In genomic region chr9:118593443-118593842, GRCm38 (mm10) we compare ENCODE assay signal across 20 mouse cellular contexts. TPM values are rescaled to one million over a fixed set of nuclear protein-coding genes. Genes with fewer than 3 reads are reported as not detected.
A peak's percentile ranks its signal among the peaks of the same experiment; 100 is the strongest.
DNase-seq lines count a peak whose midpoint lies in the region; ATAC-seq and TF ChIP-seq lines count a peak whose summit lies in the region.
"Had no signal": no experiment of that assay in that cellular context is flagged by ENCODE, and none has a peak within 500 bp of the region (broad histone marks: within the 10 kb centered on the region; RNA-seq: fewer than 3 reads in every experiment).

No protein-coding gene starts in this region.

- H3K9ac ChIP-seq in kidney, embryonic 15.5 days = no peak overlapping the region
- no peak overlapping the region for H3K9ac ChIP-seq in kidney, embryonic 16.5 days (replicated peaks; ENCODE audit: low read length)
- no peak overlapping the region for H3K9ac ChIP-seq in embryonic facial prominence, embryonic 14.5 days (ENCODE audit: low read depth, low read length)
- H3K9ac ChIP-seq: liver, embryonic 12.5 days; midbrain, embryonic 12.5 days had no signal

- no peaks in the 10 kb centered on the region for H3K36me3 ChIP-seq in kidney, embryonic 15.5 days
- no peaks in the 10 kb centered on the region for H3K36me3 ChIP-seq in kidney, embryonic 16.5 days (ENCODE audit: insufficient read depth, low read length)
- no peaks in the 10 kb centered on the region for H3K36me3 ChIP-seq in embryonic facial prominence, embryonic 14.5 days (ENCODE audit: control insufficient read depth, insufficient read depth, low read length)
- H3K36me3 ChIP-seq: liver, embryonic 12.5 days; midbrain, embryonic 12.5 days had no signal

- no peak for ATAC-seq in kidney, embryonic 15.5 days (replicated peaks; ENCODE audit: low FRiP score)
- no peak for ATAC-seq in kidney, embryonic 16.5 days (ENCODE audit: low FRiP score, low TSS enrichment)
- ATAC-seq in embryonic facial prominence, embryonic 14.5 days (ENCODE audit: low read depth) = no peak
- ATAC-seq: CD4-positive, CD25-positive, alpha-beta regulatory T cell, adult 4 months; hindbrain, postnatal 0 days; intestine, embryonic 16.5 days had no signal

- peak overlapping the region; percentile 37; the same call in 1 of the 2 replicates for H3K27ac ChIP-seq in kidney, embryonic 15.5 days
- no peak overlapping the region for H3K27ac ChIP-seq in kidney, embryonic 16.5 days (ENCODE audit: low read length)
- H3K27ac ChIP-seq in embryonic facial prominence, embryonic 14.5 days (replicated peaks; ENCODE audit: low read depth, low read length) = 0 out of 2 replicates have a peak overlapping the region, but pooled peaks have one; percentile 17
- no peak overlapping the region for H3K27ac ChIP-seq in left cerebral cortex, adult 2 months
- H3K27ac ChIP-seq: hindbrain, postnatal 0 days; liver, embryonic 12.5 days; midbrain, embryonic 12.5 days had no signal

- DNase-seq in heart, adult 11 months = peak; percentile 66
- no peak for DNase-seq in heart, postnatal 14 days
- DNase-seq in embryonic facial prominence, embryonic 14.5 days (ENCODE audit: low spot score) = peak; percentile 45
- no peak for DNase-seq in left cerebral cortex, adult 2 months (ENCODE audit: extremely low spot score in 1 of 2, low spot score in 2 of 2)
- no peak for DNase-seq in kidney, adult 9 months
- DNase-seq: cerebellum, adult 8-10 months; gastrocnemius, postnatal 36 days; kidney, postnatal 4 days; layer of hippocampus, adult 9-11 months; left cerebral cortex, postnatal 4 days; lung, adult 18-20 months; lung, postnatal 10 days had no signal

- H3K4me1 ChIP-seq in kidney, embryonic 15.5 days = peaks cover 45% of the 10 kb centered on the region
- H3K4me1 ChIP-seq in kidney, embryonic 16.5 days (ENCODE audit: insufficient read depth, low read length) = peaks cover 31% of the 10 kb centered on the region
- H3K4me1 ChIP-seq in embryonic facial prominence, embryonic 14.5 days (ENCODE audit: control insufficient read depth, insufficient read depth, low read length) = peaks cover 24% of the 10 kb centered on the region

- H3K27me3 ChIP-seq in kidney, embryonic 15.5 days = no peaks in the 10 kb centered on the region
- H3K27me3 ChIP-seq in kidney, embryonic 16.5 days (ENCODE audit: insufficient read depth, low read length) = no peaks in the 10 kb centered on the region
- H3K27me3 ChIP-seq in embryonic facial prominence, embryonic 14.5 days (replicated peaks; ENCODE audit: control insufficient read depth, insufficient read depth, low read length) = no peaks in the 10 kb centered on the region
- H3K27me3 ChIP-seq: liver, embryonic 12.5 days; midbrain, embryonic 12.5 days had no signal

- 77% methylated on average over 8 of the region's 8 CpGs for WGBS in kidney, embryonic 15.5 days
- WGBS in kidney, embryonic 16.5 days = 72% methylated on average over 8 of the region's 8 CpGs
- WGBS in embryonic facial prominence, embryonic 14.5 days = 66% methylated on average over 8 of the region's 8 CpGs

- TF ChIP-seq CTCF in left cerebral cortex, adult 2 months (IDR thresholded peaks at IDR 0.05) = no peak

- no peak overlapping the region for H3K4me2 ChIP-seq in kidney, embryonic 15.5 days
- H3K4me2 ChIP-seq in kidney, embryonic 16.5 days (replicated peaks; ENCODE audit: low read depth, low read length) = no peak overlapping the region; the same call in 1 of the 2 replicates
- H3K4me2 ChIP-seq in embryonic facial prominence, embryonic 14.5 days (ENCODE audit: low read depth, low read length) = no peak overlapping the region
- H3K4me2 ChIP-seq: liver, embryonic 12.5 days; midbrain, embryonic 12.5 days had no signal

- intact Hi-C loops in heart, postnatal 14 days (cut with DNase I) = no loop called here
- intact Hi-C loops in left cerebral cortex, adult 2 months (cut with DNase I) = no loop called here

- no peak overlapping the region for H3K4me3 ChIP-seq in kidney, embryonic 15.5 days (replicated peaks)
- H3K4me3 ChIP-seq in kidney, embryonic 16.5 days (ENCODE audit: low read length) = no peak overlapping the region
- H3K4me3 ChIP-seq in embryonic facial prominence, embryonic 14.5 days (ENCODE audit: low read depth, low read length) = no peak overlapping the region
- H3K4me3 ChIP-seq in left cerebral cortex, adult 2 months = no peak overlapping the region
- H3K4me3 ChIP-seq: liver, embryonic 12.5 days; midbrain, embryonic 12.5 days had no signal

- H3K9me3 ChIP-seq in kidney, embryonic 15.5 days (replicated peaks) = no peaks in the 10 kb centered on the region
- no peaks in the 10 kb centered on the region for H3K9me3 ChIP-seq in kidney, embryonic 16.5 days (ENCODE audit: low read length)
- H3K9me3 ChIP-seq in embryonic facial prominence, embryonic 14.5 days (ENCODE audit: control insufficient read depth, low read length) = no peaks in the 10 kb centered on the region
- H3K9me3 ChIP-seq: liver, embryonic 12.5 days; midbrain, embryonic 12.5 days had no signal

RNA-seq across cellular contexts. Expression of gene Itga9, which starts 13.0 kb away (rescaled TPM):
- 10 to 100 TPM; 74.4 to 88.1 TPM for total RNA-seq in heart, postnatal 14 days (2021)
- polyA plus RNA-seq in kidney, embryonic 15.5 days (2015; fragmentation: Nextera tagmentation; extraction: Ambion mirVana) = 25.8 and 26.1 TPM in 2 replicates
- 10.8 and 11.1 TPM in 2 replicates for polyA plus RNA-seq in kidney, embryonic 16.5 days (2015; fragmentation: Nextera tagmentation; extraction: Ambion mirVana)
- 13.7 TPM in 2 replicates for polyA plus RNA-seq in embryonic facial prominence, embryonic 14.5 days (2014; fragmentation: Nextera tagmentation; extraction: Ambion mirVana)
- 1 to 10 TPM; 8.2 to 8.3 TPM for total RNA-seq in left cerebral cortex, adult 2 months (2021)
- total RNA-seq: monocyte, adult 5-6 weeks had no signal

Comparison
In these comparisons a context has a peak if more than half of its experiments do, and no peak if none do; other contexts are left out.
1. DNase-seq: peak in heart, adult 11 months (single experiment) and embryonic facial prominence, embryonic 14.5 days (single experiment); none in heart, postnatal 14 days (0 of 2), left cerebral cortex, adult 2 months (0 of 2) and kidney, adult 9 months (single experiment).
2. H3K27ac ChIP-seq: peak in kidney, embryonic 15.5 days (single experiment) and embryonic facial prominence, embryonic 14.5 days (single experiment); none in kidney, embryonic 16.5 days (single experiment) and left cerebral cortex, adult 2 months (single experiment).